Mouse (Mus musculus) adrenal gland, adult 10 weeks (tissue): Measurements from ENCODE around the gene Ptprg. TPM values are rescaled to one million over a fixed set of nuclear protein-coding genes. Genes with fewer than 3 reads are reported as not detected.

Source experiments
- polyA plus RNA-seq: library from polyadenylated mRNA; stranded (reverse); fragments of 350-450 nt; fragmentation: Illumina TruSeq; extraction: RNeasy Lipid Tissue Mini Kit (QIAGEN cat#74804); gene quantifications from one replicate; pipeline ENCODE4 v1.2.3, GENCODE M21; 2014; ENCODE audit warnings: low read depth, low replicate concordance

The Ptprg gene
- 117 TPM for polyA plus RNA-seq

DNA sequence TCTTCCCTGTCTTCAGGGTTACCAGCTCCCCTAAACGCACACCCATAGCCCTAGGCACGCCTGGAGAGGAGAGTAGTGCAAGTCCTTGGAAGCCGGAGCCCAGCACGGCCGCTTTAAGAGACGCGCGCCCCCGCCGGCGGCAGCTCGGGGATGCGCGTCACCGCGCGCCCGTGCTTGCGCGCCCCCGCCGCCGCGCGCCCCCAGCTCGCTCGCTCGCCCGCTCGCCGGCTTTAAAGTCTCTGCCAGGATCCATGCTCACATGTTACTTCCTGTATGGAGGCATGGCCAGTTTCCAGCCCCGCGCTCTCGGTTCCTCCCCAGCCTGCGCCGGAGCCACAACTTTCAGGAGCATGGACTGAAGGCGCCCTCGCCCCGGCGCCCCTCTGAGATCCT is at the start of gene Ptprg:
Ptprg (plus strand) TSS at position 260 of the 393 bp plus-strand sequence.

DNA sequence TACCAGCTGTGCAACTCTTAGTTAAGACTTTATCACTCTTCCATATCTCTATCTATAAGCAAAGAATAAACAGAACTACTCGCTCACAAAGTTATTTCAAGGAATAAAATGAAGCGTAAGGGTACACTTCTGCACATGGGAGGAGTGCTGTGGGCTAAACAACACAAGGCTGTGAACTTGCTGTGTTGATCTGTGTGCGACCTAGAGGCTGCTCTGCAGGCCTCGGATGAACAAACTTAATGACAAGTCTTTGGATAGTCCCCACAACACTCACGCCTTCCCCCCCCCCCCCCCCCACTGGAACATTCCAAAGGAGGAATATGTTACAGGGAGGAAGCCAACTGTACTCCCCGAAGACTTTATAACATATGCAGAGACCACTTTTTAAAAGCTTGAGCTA is 730.3 kb downstream of the Ptprg start, which contains the start of gene Gm49355:
Gm49355 (plus strand) TSS at position 336 of the 400 bp plus-strand sequence.

DNA sequence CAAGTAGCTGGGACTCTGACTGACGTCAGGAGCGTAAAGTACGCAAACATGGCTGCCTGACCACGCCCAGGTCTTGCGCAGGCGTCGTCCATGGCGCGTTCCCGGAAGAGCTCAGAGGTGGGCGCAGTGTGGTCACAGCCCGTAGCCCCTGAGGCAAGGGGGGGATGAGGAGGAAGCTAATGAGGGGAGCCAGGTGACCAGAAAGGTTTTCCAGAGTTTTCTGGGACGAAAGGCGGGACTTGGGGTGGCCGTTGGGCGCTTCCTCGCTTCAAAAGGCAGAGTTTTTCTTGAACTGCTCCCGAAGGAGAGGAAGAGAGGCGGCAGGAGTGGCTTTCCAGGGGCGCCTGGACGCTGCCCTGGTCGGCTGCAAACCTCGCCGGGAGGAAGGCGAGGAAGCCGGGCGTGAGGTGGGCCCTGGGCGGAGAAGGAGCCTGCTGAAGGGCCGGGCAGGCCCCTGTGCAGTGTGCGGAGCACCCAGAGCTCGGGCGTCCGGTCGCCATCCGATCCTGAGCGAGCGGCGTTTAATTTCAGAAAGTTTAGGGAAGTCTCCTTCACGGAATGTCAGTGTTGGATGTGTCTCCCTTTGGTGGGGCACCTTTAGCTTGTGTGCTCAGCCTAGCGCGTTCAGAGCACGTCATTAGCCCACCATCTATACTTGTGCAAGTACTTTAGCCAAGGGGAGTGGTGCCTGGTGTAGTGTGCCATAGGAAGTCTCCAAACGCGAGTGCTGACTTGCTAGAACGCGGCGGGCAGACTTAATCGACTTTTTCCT is 731.0 kb downstream of the Ptprg start, which contains the start of gene 3830406C13Rik:
3830406C13Rik (plus strand) TSS at position 33 of the 772 bp plus-strand sequence.

Other genes with a start within 250 kb of the Ptprg start
- 2.9 TPM for gene Gm3839, start 196.8 kb upstream of the Ptprg start, polyA plus RNA-seq